Mouse (Mus musculus) heart, embryonic 10.5 days (tissue): ENCODE results near the gene Pik3cd. TPM values are rescaled to one million over a fixed set of nuclear protein-coding genes. Genes with fewer than 3 reads are reported as not detected.

ENCODE experiments used
- DNase-seq: peaks from one replicate; pipeline ENCODE4 v3.0.0-alpha.2; 2017; ENCODE audit warnings: low spot score
- H3K27ac ChIP-seq: fragments of 300-500 bp; sonication (generic); 2 replicates; pipeline ENCODE4 v1.5.1; 2016; ENCODE audit warnings: mild to moderate bottlenecking
- H3K27me3 ChIP-seq: fragments of 300-500 bp; sonication (generic); 2 replicates; pipeline ENCODE4 v1.6.1; 2016; ENCODE audit warnings: mild to moderate bottlenecking; ENCODE audit not compliant: poor library complexity, insufficient read depth, severe bottlenecking
- H3K36me3 ChIP-seq: fragments of 300-500 bp; sonication (generic); 2 replicates; pipeline ENCODE4 v1.6.1; 2016; ENCODE audit warnings: mild to moderate bottlenecking, moderate library complexity
- H3K4me1 ChIP-seq: fragments of 300-500 bp; sonication (generic); 2 replicates; pipeline ENCODE4 v1.6.1; 2016; ENCODE audit warnings: mild to moderate bottlenecking
- H3K4me3 ChIP-seq: fragments of 300-500 bp; sonication (generic); 2 replicates; pipeline ENCODE4 v1.5.1; 2016; ENCODE audit warnings: mild to moderate bottlenecking, moderate library complexity
- H3K9me3 ChIP-seq: fragments of 300-500 bp; sonication (generic); 2 replicates; pipeline ENCODE4 v1.6.1; 2016; ENCODE audit warnings: mild to moderate bottlenecking, moderate library complexity
- WGBS: fragments of 180-500 bp; shearing (Covaris S2); methylation state at CpG from one replicate; pipeline ENCODE4 v1.1.7; 2016; 5-methylcytosine and 5-hydroxymethylcytosine counted together
- polyA plus RNA-seq: library from polyadenylated mRNA; unstranded; fragments of >200 nt; fragmentation: Nextera tagmentation; extraction: Ambion mirVana; gene quantifications from 2 replicates; pipeline ENCODE4 v1.2.1, GENCODE M21; 2016

Gene Pik3cd
- polyA plus RNA-seq, 1 experiment from 2014 or later = 4.8 TPM

DNA sequence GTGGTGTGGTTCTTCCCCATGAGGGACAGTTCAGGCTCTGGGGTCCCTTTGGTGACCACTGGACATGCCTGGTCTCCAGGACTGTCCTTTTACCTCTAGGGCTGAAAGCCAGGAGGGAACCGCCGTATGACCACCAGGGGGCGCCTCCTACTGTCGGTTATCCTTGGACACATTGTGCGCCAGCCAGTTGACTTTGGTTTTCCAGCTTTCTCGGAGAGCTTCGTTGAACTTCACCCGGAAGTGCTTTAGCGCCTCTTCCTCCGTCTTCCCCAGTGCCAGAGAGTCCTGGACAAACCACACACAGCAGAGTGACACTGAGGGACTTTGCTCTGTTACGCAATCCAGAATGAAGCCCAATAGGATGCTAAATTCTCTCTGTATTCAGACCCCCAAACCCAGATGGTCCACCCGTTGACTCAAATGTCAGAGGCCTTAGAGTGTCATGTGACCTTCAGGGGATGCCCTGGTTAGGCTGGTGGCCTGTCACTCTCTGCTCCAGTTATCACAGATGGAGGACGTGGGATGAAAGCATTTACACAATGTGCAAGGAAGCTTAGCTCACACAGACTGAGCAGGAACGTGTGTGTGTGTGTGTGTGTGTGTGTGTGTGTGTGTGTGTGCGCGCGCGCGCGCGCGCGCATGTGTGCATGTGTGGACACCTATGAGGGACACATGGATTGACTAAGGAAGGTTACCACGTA lies 51.7 kb downstream of the Pik3cd start:
- Histone ChIP-seq H3K9me3 (no peaks in the 10 kb centered on the region), H3K27ac (no peak overlapping the region), H3K4me1 (peaks cover 8% of the 10 kb centered on the region; the same call in 1 of the 2 replicates), H3K4me3 (no peak overlapping the region), H3K36me3 (peaks cover 75% of the 10 kb centered on the region), H3K27me3 (no peaks in the 10 kb centered on the region)
- WGBS = 69% methylated on average over 24 of the region's 24 CpGs
- DNase-seq = peak; percentile 91

DNA sequence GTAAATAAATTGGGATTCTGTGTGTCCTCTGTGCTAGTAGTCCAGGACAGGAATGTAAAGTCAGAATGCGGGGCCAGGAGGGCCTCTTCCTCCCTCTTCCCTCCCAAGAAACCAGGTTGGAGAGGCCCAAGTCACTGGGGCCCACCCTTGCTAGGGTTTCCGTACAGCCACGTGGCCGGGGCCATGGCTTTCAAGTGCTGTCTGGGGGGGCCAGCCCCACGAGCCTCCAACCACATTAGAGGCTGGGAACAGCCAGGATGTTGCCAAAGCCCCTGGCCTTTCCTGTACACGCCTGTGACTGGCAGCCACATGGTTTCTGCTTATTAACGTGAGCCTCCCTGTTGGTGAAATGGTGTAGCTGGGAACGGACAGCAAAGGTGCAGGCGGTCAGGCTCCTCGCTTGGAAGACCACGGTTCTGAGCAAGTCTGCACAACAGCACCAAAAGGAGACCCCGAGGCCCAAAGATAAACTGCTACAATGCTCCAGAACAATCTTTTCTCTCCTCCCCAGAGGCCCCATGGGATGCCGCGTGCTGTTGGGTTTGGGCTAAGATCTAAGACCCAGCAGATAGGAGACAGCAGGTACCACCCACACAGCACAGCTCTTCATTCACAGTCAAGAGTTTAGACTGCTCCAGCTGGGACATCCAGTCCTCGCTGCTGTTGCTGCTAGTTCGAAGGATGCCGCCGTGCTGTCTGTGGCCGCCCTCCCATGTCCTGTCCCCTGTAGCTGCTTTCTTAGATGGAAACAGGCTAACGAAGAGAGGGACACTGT lies 54.2 kb downstream of the Pik3cd start:
- Histone ChIP-seq H3K36me3 (peaks cover 79% of the 10 kb centered on the region), H3K9me3 (no peaks in the 10 kb centered on the region), H3K4me1 (peaks cover 11% of the 10 kb centered on the region; the same call in 1 of the 2 replicates), H3K27me3 (no peaks in the 10 kb centered on the region), H3K27ac (no peak overlapping the region), H3K4me3 (no peak overlapping the region)
- 81% methylated on average over 20 of the region's 20 CpGs for WGBS
- DNase-seq = no peak

DNA sequence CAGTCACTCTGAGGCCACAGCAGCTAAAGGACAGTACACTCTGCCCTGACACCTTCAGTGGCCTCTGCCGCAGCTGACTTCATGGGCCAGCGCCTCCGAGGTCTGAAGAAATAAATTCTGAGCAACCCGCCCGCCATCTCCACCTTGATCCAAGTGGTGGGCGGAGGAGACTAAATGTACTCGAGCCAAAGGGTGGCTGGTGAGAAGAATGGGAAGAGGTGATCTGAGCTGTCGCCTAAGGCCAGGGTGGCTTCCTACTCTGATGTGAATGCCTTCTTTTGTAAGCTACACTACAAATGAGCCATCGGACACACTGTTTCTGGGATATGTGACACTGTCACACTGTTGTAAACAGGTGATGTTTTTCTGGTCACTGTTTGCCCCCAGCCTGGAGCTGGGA lies 56.6 kb downstream of the Pik3cd start:
- no peak for DNase-seq
- Histone ChIP-seq H3K27ac (no peak overlapping the region), H3K4me3 (no peak overlapping the region), H3K36me3 (peaks cover 80% of the 10 kb centered on the region), H3K9me3 (no peaks in the 10 kb centered on the region), H3K4me1 (peaks cover 20% of the 10 kb centered on the region; the same call in 1 of the 2 replicates), H3K27me3 (no peaks in the 10 kb centered on the region)
- 94% methylated on average over 9 of the region's 9 CpGs for WGBS

DNA sequence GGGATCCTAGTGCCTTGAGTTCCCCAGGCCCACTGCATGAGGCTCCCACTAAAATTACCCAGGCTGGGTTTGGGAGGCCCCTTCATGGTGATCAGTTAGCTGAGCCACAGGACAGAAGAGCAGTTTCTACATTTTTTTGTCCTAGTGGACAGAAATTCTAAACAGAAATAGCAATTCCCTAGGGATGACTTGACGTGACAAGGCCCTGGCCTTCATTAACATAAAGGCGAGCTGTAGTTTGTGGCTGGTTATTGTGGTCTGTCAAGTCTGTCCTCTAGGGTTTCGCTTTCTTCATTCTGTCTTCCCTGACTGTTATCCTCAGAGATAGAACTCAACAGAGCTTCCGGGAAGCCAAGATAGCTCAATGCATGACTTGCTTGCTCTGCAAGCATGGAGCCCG lies 60.4 kb downstream of the Pik3cd start:
- Histone ChIP-seq H3K36me3 (peaks cover 75% of the 10 kb centered on the region), H3K27ac (no peak overlapping the region), H3K4me1 (peaks cover 14% of the 10 kb centered on the region; the same call in 1 of the 2 replicates), H3K4me3 (no peak overlapping the region), H3K27me3 (no peaks in the 10 kb centered on the region), H3K9me3 (no peaks in the 10 kb centered on the region)
- 76% methylated on average over 5 of the region's 5 CpGs for WGBS
- DNase-seq = no peak

DNA sequence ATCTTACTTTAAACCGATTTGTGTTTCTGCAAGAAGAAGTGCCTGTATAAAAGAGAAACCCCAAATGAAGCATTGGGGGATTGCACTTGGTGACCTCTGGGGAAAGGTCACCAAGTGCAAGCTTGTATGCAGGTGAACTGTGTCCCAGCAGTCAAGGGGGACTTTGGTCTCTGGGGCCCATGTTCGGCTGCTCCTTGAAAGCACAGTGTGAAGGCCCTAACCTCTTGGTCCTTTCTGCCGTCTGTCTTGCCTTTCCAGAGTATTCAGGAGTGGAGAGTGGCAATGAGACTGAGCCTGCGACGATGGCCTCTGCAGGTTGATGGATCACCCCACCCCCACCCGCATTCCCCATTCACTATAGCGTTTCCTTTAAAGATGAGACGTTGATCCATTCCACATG lies 61.0 kb downstream of the Pik3cd start:
- H3K36me3 ChIP-seq = peaks cover 74% of the 10 kb centered on the region

DNA sequence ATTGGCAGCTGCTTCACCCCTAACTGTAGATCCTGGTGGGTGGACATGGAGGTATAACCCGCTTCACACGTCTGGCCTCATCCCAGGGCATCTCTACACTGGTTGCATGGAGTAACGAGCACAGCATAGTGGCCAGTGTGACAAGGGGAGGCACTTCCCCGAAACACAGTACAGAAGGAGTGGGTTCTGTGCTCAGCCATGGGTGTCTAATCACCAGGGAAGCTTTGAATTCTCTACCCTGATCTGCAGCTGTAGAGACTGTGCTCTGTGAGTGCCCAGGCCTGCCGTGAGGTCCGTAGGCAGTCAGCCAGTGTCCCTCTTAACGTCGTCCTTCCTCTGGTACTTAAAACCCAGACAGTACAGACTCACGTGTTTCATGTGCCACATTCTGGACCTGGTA lies 61.5 kb downstream of the Pik3cd start:
- Histone ChIP-seq H3K4me1 (peaks cover 14% of the 10 kb centered on the region; the same call in 1 of the 2 replicates), H3K36me3 (peaks cover 73% of the 10 kb centered on the region), H3K27me3 (no peaks in the 10 kb centered on the region), H3K27ac (no peak overlapping the region), H3K4me3 (no peak overlapping the region), H3K9me3 (no peaks in the 10 kb centered on the region)
- no peak for DNase-seq
- WGBS = 85% methylated on average over 9 of the region's 9 CpGs

More for the DNA sequence above, 61.0 kb downstream of the Pik3cd start:
- Histone ChIP-seq H3K4me3 (no peak overlapping the region), H3K9me3 (no peaks in the 10 kb centered on the region), H3K27ac (no peak overlapping the region), H3K4me1 (peaks cover 14% of the 10 kb centered on the region; the same call in 1 of the 2 replicates), H3K27me3 (no peaks in the 10 kb centered on the region)
- whole genome bisulfite sequencing = 76% methylated on average over 8 of the region's 8 CpGs
- DNase-seq = no peak

DNA sequence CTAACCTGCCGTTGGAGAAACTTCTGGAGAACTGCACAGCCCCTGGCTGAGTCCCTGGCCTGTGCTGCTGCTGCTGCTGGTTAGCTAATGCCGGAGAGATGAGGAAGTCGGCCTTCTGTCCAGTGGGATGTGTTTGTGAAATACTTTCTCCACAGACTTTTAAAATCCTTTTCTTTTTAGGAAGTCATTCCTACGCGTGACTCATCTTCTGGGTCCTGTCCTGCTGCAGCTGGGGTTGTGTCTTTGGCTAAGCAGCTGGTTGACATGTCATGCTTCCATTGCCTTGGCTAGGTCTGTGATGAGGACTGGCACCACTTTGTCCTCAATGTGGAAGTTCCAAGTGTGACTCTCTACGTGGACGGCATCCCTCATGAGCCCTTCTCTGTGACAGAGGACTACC lies 64.4 kb downstream of the Pik3cd start:
- H3K36me3 ChIP-seq = peaks cover 71% of the 10 kb centered on the region
- H3K27ac ChIP-seq = no peak overlapping the region
- 88% methylated on average over 7 of the region's 7 CpGs for WGBS
- no peaks in the 10 kb centered on the region for H3K27me3 ChIP-seq
- DNase-seq = no peak
- peaks cover 11% of the 10 kb centered on the region; the same call in 1 of the 2 replicates for H3K4me1 ChIP-seq
- no peaks in the 10 kb centered on the region for H3K9me3 ChIP-seq
- H3K4me3 ChIP-seq = no peak overlapping the region

DNA sequence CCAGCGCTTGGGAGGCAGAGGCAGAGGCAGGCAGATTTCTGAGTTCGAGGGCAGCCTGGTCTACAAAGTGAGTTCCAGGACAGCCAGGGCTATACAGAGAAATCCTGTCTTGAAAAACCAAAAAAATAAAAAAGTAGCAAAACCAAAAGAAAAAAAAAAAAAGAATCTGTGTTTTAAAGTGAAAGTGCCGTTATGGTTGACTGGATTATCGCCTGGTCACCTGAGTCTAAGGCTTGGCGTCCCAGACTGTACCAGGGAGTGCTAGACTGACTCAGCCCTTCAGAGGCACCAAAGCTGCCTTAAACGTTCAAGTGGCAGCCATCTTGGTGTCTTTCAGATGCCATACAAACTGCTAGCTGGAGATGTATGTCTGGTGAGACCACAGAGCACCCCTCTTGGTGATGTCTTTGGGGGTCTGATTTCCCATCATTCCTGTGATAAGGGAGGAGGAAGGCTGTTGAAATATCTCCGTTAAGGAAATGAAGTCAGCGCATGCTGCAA lies 66.4 kb downstream of the Pik3cd start:
- no peak overlapping the region for H3K4me3 ChIP-seq
- WGBS = 90% methylated on average over 8 of the region's 8 CpGs
- H3K36me3 ChIP-seq = peaks cover 72% of the 10 kb centered on the region
- peaks cover 3% of the 10 kb centered on the region; the same call in 1 of the 2 replicates for H3K4me1 ChIP-seq
- DNase-seq = no peak
- no peaks in the 10 kb centered on the region for H3K9me3 ChIP-seq
- H3K27ac ChIP-seq = no peak overlapping the region
- no peaks in the 10 kb centered on the region for H3K27me3 ChIP-seq

DNA sequence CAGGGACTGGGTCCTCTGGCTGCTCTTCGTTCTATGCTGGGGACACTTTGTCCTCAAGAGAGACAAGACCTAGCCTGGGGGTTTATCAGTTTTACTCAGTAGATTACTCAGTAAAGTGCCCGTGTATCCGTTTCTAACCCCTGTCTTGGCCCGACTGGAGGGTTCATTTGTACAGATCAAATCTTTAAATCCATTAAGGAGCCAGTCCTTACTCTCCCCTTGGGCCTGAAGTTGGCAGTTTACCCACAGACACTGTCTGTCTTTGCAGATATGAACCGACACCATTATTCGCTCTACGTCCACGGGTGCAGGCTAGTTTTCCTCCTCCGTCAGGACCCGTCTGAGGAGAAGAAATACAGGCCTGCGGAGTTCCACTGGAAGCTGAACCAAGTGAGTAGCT lies 67.4 kb downstream of the Pik3cd start:
- WGBS = 86% methylated on average over 11 of the region's 11 CpGs
- no peak overlapping the region for H3K27ac ChIP-seq
- H3K4me3 ChIP-seq = no peak overlapping the region
- no peak for DNase-seq
- H3K36me3 ChIP-seq = peaks cover 74% of the 10 kb centered on the region
- H3K4me1 ChIP-seq = no peaks in the 10 kb centered on the region
- no peaks in the 10 kb centered on the region for H3K9me3 ChIP-seq
- H3K27me3 ChIP-seq = no peaks in the 10 kb centered on the region

DNA sequence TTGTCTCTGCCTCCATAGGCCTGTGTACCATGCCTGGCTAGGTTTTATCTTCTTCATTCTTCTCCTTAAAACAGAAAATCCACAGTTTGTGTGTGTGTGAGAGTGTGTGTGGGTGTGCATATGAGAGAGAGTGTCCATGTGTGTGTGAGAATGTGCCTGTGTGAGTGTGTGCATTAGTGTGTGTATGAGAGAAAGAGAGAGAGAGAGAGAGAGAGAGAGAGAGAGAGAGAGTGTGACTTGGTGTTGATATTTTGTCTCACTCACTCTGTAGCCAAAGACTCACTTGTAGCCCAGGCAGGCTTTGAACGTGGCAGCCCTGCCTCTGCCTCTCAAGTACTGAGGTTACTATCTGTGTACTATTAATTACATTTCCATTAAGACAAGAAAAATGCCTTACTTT lies 68.2 kb downstream of the Pik3cd start:
- Histone ChIP-seq H3K4me1 (no peaks in the 10 kb centered on the region), H3K4me3 (no peak overlapping the region), H3K36me3 (peaks cover 73% of the 10 kb centered on the region), H3K27ac (no peak overlapping the region), H3K27me3 (no peaks in the 10 kb centered on the region), H3K9me3 (no peaks in the 10 kb centered on the region)
- WGBS = 82% methylated on average over 1 of the region's 1 CpGs
- DNase-seq = no peak

DNA sequence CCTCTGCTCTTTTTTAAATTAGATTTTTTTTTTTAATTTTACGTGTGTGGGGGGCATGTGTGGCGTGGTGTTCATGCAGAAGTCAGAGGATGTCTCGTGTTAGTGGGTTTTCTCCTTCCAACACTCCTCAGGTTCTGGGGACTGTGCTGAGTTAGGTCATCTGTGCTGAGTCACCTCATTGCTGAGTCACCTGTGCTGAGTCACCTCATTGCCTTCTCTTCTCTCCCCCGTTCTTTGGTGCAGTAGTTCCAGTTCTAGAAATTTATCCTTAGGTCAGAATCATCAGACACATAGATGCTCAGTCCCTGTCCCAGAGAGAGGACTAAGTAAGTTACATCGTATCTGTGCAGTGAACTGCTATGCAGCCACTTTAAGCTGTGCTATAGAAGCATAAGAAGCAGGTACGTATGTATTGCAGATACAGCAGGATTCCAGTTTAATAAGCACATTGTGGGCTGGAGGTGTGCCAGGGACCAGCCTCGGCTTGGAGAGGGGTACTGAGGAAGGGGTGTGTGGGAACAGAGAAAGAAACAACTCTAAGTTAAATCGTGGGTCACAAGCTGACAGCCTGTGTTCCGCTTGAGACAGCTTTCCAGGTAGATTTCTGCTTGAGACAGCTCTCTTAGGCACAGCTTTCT lies 69.6 kb downstream of the Pik3cd start:
- H3K4me1 ChIP-seq = no peaks in the 10 kb centered on the region
- no peak for DNase-seq
- H3K36me3 ChIP-seq = peaks cover 64% of the 10 kb centered on the region
- H3K4me3 ChIP-seq = no peak overlapping the region
- H3K27me3 ChIP-seq = no peaks in the 10 kb centered on the region
- 84% methylated on average over 9 of the region's 9 CpGs for WGBS
- H3K27ac ChIP-seq = 0 out of 2 replicates have a peak overlapping the region, but pooled peaks have one; percentile 42
- no peaks in the 10 kb centered on the region for H3K9me3 ChIP-seq

DNA sequence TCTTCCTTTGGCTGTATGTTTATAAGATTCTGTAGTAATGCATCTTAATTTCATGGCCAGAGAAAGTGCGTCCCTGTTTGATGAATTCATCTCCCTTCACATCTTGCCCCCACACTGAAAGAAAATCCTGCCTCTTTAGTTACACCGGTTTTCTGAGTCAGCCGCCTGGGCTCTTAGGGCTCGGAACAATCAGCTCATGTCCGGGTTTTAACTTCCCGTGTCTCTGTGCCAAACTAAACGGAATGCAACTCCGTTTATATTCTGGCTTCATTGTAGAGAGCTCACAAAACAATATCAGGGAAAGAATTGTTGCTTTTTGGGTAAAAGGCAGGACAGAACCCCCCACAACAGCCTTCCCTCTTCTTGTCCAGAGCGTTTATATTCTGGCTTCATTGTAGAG lies 73.6 kb downstream of the Pik3cd start:
- peaks cover 37% of the 10 kb centered on the region for H3K36me3 ChIP-seq
- no peak overlapping the region for H3K4me3 ChIP-seq
- H3K4me1 ChIP-seq = no peaks in the 10 kb centered on the region; the same call in 1 of the 2 replicates
- H3K27ac ChIP-seq = no peak overlapping the region
- 79% methylated on average over 9 of the region's 9 CpGs for WGBS
- no peaks in the 10 kb centered on the region for H3K9me3 ChIP-seq
- H3K27me3 ChIP-seq = no peaks in the 10 kb centered on the region
- DNase-seq = no peak

DNA sequence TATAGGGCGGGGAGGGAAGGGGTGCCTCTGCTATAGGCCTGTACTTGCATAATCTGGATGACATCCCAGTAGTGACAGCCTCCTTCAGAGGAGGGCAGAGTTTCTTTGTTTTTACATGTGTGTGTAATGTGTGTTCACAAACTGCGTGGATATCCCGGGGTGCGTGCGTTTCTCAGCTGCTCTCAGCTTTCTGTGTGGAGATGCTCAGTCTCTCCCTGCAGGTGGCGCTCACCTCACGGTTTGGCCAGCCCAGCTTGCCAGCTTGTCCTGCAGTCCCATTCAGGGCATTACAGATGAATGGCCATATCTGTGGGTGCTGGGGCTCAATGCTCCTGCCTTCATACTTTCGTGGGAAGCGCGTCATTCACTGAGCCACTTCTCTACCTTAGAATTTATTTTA lies 74.0 kb downstream of the Pik3cd start:
- 75% methylated on average over 10 of the region's 10 CpGs for WGBS
- Histone ChIP-seq H3K36me3 (peaks cover 33% of the 10 kb centered on the region), H3K27me3 (no peaks in the 10 kb centered on the region), H3K9me3 (no peaks in the 10 kb centered on the region), H3K4me1 (no peaks in the 10 kb centered on the region; the same call in 1 of the 2 replicates), H3K27ac (no peak overlapping the region), H3K4me3 (no peak overlapping the region)
- no peak for DNase-seq
